ENCODE assay signal across 17 mouse cellular contexts in the genomic region with DNA sequence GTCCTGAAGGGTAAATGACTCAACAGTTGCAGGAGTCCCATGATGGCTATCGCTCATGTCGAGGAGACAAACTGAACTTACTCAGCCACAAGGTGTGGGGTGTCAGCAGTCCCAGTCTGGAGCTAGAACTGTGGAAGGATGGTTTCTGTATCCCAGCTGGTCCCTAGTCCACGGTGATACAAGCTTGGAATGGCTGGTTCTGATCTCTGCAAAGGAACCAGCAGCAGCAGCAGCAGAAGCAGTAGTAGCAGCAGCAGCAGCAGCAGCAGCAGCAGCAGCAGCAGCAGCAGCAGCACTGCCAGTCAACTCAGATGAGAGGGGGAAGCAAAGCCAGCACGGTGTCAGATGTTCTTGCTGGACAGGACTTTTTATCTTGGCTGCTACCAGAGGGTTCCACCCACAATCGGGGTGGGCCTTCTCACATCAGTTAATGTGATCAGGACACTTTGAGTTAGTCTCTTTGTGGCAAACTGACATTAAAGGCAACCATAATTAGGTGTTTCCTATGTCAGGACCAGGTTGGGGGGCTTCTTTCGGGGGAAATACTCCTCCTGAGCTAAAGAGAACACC. TPM values are rescaled to one million over a fixed set of nuclear protein-coding genes. Genes with fewer than 3 reads are reported as not detected.
DNase-seq lines count a peak whose midpoint lies in the region; ATAC-seq lines count a peak whose summit lies in the region.
"Had no signal": no experiment of that assay in that cellular context is flagged by ENCODE, and none has a peak within 500 bp of the region (broad histone marks: within the 10 kb centered on the region; RNA-seq: fewer than 3 reads in every experiment).

A gene (minus strand): TSS at position 343 of the 570 bp plus-strand sequence.

- no peak within 1 kb of the TSS for H3K4me2 ChIP-seq in embryonic facial prominence, embryonic 11.5 days (ENCODE audit: low read depth, low read length)
- H3K4me2 ChIP-seq in hindbrain, embryonic 12.5 days (replicated peaks), result no peak within 1 kb of the TSS
- no peak within 1 kb of the TSS for H3K4me2 ChIP-seq in hindbrain, embryonic 16.5 days (ENCODE audit: low read length)
- no peak within 1 kb of the TSS for H3K4me2 ChIP-seq in limb, embryonic 13.5 days (replicated peaks)
- H3K4me2 ChIP-seq: heart, embryonic 15.5 days; midbrain, embryonic 13.5 days had no signal

- H3K27me3 ChIP-seq in embryonic facial prominence, embryonic 11.5 days (ENCODE audit: control insufficient read depth, insufficient read depth, low read length), result no peaks in the 10 kb centered on the region
- no peaks in the 10 kb centered on the region for H3K27me3 ChIP-seq in embryonic facial prominence, embryonic 10.5 days (replicated peaks; ENCODE audit: low read depth, poor library complexity, severe bottlenecking)
- no peaks in the 10 kb centered on the region for H3K27me3 ChIP-seq in hindbrain, embryonic 12.5 days
- no peaks in the 10 kb centered on the region for H3K27me3 ChIP-seq in hindbrain, embryonic 16.5 days (replicated peaks; ENCODE audit: control insufficient read depth, insufficient read depth, low read length)
- no peaks in the 10 kb centered on the region for H3K27me3 ChIP-seq in limb, embryonic 13.5 days
- H3K27me3 ChIP-seq: heart, embryonic 15.5 days; midbrain, embryonic 13.5 days had no signal

- no peaks in the 10 kb centered on the region for H3K4me1 ChIP-seq in embryonic facial prominence, embryonic 11.5 days (ENCODE audit: control insufficient read depth, insufficient read depth, low read length)
- H3K4me1 ChIP-seq in embryonic facial prominence, embryonic 10.5 days, result no peaks in the 10 kb centered on the region
- no peaks in the 10 kb centered on the region for H3K4me1 ChIP-seq in hindbrain, embryonic 12.5 days
- no peaks in the 10 kb centered on the region for H3K4me1 ChIP-seq in hindbrain, embryonic 16.5 days (ENCODE audit: control insufficient read depth, insufficient read depth, low read depth, low read length)
- H3K4me1 ChIP-seq in limb, embryonic 13.5 days, result no peaks in the 10 kb centered on the region
- H3K4me1 ChIP-seq: heart, embryonic 15.5 days; midbrain, embryonic 13.5 days had no signal

- no peak for DNase-seq in embryonic facial prominence, embryonic 11.5 days (ENCODE audit: low spot score)
- DNase-seq in embryonic facial prominence, embryonic 10.5 days (ENCODE audit: low spot score), result no peak
- no peak for DNase-seq in adrenal gland, adult 8-10 months
- DNase-seq in layer of hippocampus, postnatal 10 days (ENCODE audit: low spot score in 2 of 2), result no peak
- DNase-seq in ovary, postnatal 10 days (ENCODE audit: low spot score), result no peak
- DNase-seq: cerebellum, postnatal 14 days; lung, postnatal 14 days; right cerebral cortex, adult 18-20 months; thymus, adult 2 months had no signal

- no peak within 1 kb of the TSS for H3K4me3 ChIP-seq in embryonic facial prominence, embryonic 11.5 days (ENCODE audit: low read depth, low read length)
- H3K4me3 ChIP-seq in embryonic facial prominence, embryonic 10.5 days, result no peak within 1 kb of the TSS
- H3K4me3 ChIP-seq in hindbrain, embryonic 12.5 days, result no peak within 1 kb of the TSS
- no peak within 1 kb of the TSS for H3K4me3 ChIP-seq in hindbrain, embryonic 16.5 days (ENCODE audit: low read length)
- no peak within 1 kb of the TSS for H3K4me3 ChIP-seq in limb, embryonic 13.5 days
- H3K4me3 ChIP-seq: heart, embryonic 15.5 days; midbrain, embryonic 13.5 days had no signal

- no peak within 1 kb of the TSS for H3K27ac ChIP-seq in embryonic facial prominence, embryonic 11.5 days (replicated peaks; ENCODE audit: low read depth, low read length)
- H3K27ac ChIP-seq in embryonic facial prominence, embryonic 10.5 days (replicated peaks), result no peak within 1 kb of the TSS
- H3K27ac ChIP-seq in hindbrain, embryonic 12.5 days, result no peak within 1 kb of the TSS
- no peak within 1 kb of the TSS for H3K27ac ChIP-seq in hindbrain, embryonic 16.5 days (ENCODE audit: low read depth, low read length)
- H3K27ac ChIP-seq in limb, embryonic 13.5 days, result no peak within 1 kb of the TSS
- H3K27ac ChIP-seq: heart, embryonic 15.5 days; midbrain, embryonic 13.5 days had no signal

- WGBS in embryonic facial prominence, embryonic 11.5 days, result 72% methylated on average over 6 of the region's 6 CpGs
- WGBS in embryonic facial prominence, embryonic 10.5 days, result 75% methylated on average over 6 of the region's 6 CpGs
- WGBS in hindbrain, embryonic 12.5 days, result 79% methylated on average over 6 of the region's 6 CpGs
- WGBS in hindbrain, embryonic 16.5 days, result 72% methylated on average over 6 of the region's 6 CpGs
- 64% methylated on average over 6 of the region's 6 CpGs for WGBS in limb, embryonic 13.5 days

- ATAC-seq in embryonic facial prominence, embryonic 11.5 days (replicated peaks; ENCODE audit: insufficient number of reproducible peaks, low FRiP score, low TSS enrichment, low read depth), result no peak
- ATAC-seq in hindbrain, embryonic 12.5 days (ENCODE audit: low FRiP score), result no peak
- ATAC-seq in hindbrain, embryonic 16.5 days, result no peak
- no peak for ATAC-seq in limb, embryonic 13.5 days (ENCODE audit: low FRiP score, low read depth)
- ATAC-seq: inflammation-experienced regulatory T-cells, adult 6 months; midbrain, embryonic 13.5 days had no signal

- no peaks in the 10 kb centered on the region for H3K36me3 ChIP-seq in embryonic facial prominence, embryonic 11.5 days (replicated peaks; ENCODE audit: control insufficient read depth, insufficient read depth, low read depth, low read length)
- H3K36me3 ChIP-seq in embryonic facial prominence, embryonic 10.5 days (replicated peaks), result no peaks in the 10 kb centered on the region
- no peaks in the 10 kb centered on the region for H3K36me3 ChIP-seq in hindbrain, embryonic 12.5 days
- H3K36me3 ChIP-seq in hindbrain, embryonic 16.5 days (ENCODE audit: control insufficient read depth, insufficient read depth, low read length), result no peaks in the 10 kb centered on the region
- no peaks in the 10 kb centered on the region for H3K36me3 ChIP-seq in limb, embryonic 13.5 days
- H3K36me3 ChIP-seq: heart, embryonic 15.5 days; midbrain, embryonic 13.5 days had no signal

- H3K9ac ChIP-seq in embryonic facial prominence, embryonic 11.5 days (replicated peaks; ENCODE audit: low read length), result no peak within 1 kb of the TSS
- no peak within 1 kb of the TSS for H3K9ac ChIP-seq in hindbrain, embryonic 12.5 days
- no peak within 1 kb of the TSS for H3K9ac ChIP-seq in hindbrain, embryonic 16.5 days (ENCODE audit: low read depth, low read length)
- no peak within 1 kb of the TSS for H3K9ac ChIP-seq in limb, embryonic 13.5 days
- H3K9ac ChIP-seq: heart, embryonic 15.5 days; midbrain, embryonic 13.5 days had no signal

- no peaks in the 10 kb centered on the region for H3K9me3 ChIP-seq in embryonic facial prominence, embryonic 11.5 days (replicated peaks; ENCODE audit: control insufficient read depth, low read length)
- H3K9me3 ChIP-seq in embryonic facial prominence, embryonic 10.5 days, result no peaks in the 10 kb centered on the region
- no peaks in the 10 kb centered on the region for H3K9me3 ChIP-seq in hindbrain, embryonic 12.5 days (replicated peaks)
- no peaks in the 10 kb centered on the region for H3K9me3 ChIP-seq in hindbrain, embryonic 16.5 days (ENCODE audit: control insufficient read depth, low read length)
- no peaks in the 10 kb centered on the region for H3K9me3 ChIP-seq in limb, embryonic 13.5 days
- H3K9me3 ChIP-seq: heart, embryonic 15.5 days; midbrain, embryonic 13.5 days had no signal

RNA-seq across cellular contexts. Expression of the gene that starts here (rescaled TPM):
- 19.3 and 20.1 TPM in 2 replicates for polyA plus RNA-seq in embryonic facial prominence, embryonic 11.5 days (2014; fragmentation: Nextera tagmentation; extraction: Ambion mirVana)
- 5.7 and 9.1 TPM in 2 replicates for polyA plus RNA-seq in embryonic facial prominence, embryonic 10.5 days (2016; fragmentation: Nextera tagmentation; extraction: Ambion mirVana)
- 35.1 and 38.4 TPM in 2 replicates for polyA plus RNA-seq in hindbrain, embryonic 12.5 days (2016; fragmentation: Nextera tagmentation; extraction: Ambion mirVana)
- 0.19 and 0.40 TPM in 2 replicates for polyA plus RNA-seq in hindbrain, embryonic 16.5 days (2015; fragmentation: Nextera tagmentation; extraction: Ambion mirVana)
- 100 to 1,000 TPM in 2 of 4 experiments, 10 to 100 TPM in 2; 62.5 to 342 (median 149) TPM for total RNA-seq in adrenal gland, adult 8-10 months (2022)
- 16.3 and 17.4 TPM in 2 replicates for polyA plus RNA-seq in limb, embryonic 13.5 days (2015; fragmentation: Nextera tagmentation; extraction: Ambion mirVana)
- total RNA-seq in layer of hippocampus, postnatal 10 days (2021), result not detected
- total RNA-seq: gastrocnemius, adult 8-10 months; left cerebral cortex, postnatal 36 days had no signal
- polyA plus RNA-seq: inflammation-experienced regulatory T-cells, adult 6 months had no signal

Comparison
In these comparisons a context has a peak if more than half of its experiments do, and no peak if none do; other contexts are left out.
1. RNA of the gene that starts here (total RNA-seq): 62.5 to 342 TPM in adrenal gland, adult 8-10 months; not detected in layer of hippocampus, postnatal 10 days; every median in the first group is over 10 times any median in the second.